Mouse (Mus musculus) kidney, postnatal 14 days (tissue): Measurements from ENCODE around the gene Tie1.
A peak's percentile ranks its signal among the peaks of the same experiment; 100 is the strongest.
"Not testable (repeated sequence)": the region's sequence is repeated elsewhere in the genome, so short reads cannot be mapped to it uniquely, and the experiment has no call there.

ENCODE experiments used
- DNase-seq: peaks from one replicate; pipeline ENCODE4 v3.0.0; 2022; ENCODE audit warnings: mixed read lengths

Gene Tie1

DNA sequence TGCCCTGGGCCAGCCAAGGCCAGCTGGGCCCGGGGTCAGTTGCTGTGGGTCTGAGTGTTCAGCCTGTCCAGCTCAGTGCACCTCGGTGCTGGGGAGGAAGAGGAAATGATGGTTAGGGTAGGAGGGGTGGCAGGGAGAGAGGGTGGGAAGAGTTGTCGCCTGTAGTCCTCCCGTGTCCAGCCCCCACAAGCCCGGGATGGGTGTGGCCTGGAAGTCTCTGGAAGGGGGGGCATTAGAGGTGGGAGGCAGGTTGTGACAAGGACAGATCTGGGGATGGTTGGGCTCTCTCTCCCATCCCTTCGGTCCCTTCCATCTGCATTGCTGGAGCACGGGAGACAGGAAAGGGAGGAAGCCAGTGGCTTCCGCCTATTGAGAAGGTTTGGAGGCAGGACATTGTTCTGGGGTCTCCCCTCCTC is at the start of gene Tie1:
Gene Tie1, minus strand, starts transcription at position 345 of the 416 bp plus-strand sequence.
- peak; percentile 80 for DNase-seq

DNA sequence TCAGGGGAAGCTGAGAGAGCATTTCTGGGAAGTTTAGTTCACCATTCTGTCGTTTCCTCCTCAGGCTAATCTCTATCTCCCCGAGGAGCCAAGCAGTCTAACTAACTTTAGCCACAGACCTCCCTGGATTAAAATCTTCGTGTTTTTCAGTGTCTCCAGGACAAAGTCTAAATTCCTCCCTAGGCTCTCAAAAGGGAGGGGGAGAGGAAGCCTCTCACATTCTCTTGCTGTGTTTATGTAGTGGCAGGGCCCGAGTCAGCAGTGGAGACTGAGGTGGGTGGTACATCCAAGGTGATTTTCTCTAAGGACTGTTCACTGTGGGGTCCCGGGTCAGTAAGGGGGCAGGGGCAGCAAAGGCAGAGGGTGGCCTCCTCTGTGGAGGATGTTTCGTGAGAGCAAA is 47.9 kb upstream of the Tie1 start:
- peak; percentile 62 for DNase-seq

DNA sequence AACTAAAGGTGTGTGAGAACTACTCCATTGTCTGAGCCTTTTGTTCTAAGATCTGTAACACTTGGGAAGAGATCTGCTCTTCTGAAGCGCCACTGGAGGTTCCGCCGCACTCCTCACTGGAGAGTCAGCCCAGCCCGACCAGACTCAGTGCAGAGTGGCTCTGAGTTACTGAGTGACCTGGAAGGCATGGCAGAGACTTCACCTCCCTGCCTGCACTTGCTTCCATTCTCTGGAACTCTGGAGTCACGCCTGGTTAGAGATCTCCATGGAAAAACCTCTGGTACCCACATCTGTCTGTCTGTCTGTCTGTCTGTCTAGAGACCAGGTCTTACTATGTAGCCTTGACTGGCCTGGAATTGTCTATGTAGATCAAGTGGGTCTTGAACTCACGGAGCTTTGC is 45.7 kb upstream of the Tie1 start:
- peak; percentile 58 for DNase-seq

DNA sequence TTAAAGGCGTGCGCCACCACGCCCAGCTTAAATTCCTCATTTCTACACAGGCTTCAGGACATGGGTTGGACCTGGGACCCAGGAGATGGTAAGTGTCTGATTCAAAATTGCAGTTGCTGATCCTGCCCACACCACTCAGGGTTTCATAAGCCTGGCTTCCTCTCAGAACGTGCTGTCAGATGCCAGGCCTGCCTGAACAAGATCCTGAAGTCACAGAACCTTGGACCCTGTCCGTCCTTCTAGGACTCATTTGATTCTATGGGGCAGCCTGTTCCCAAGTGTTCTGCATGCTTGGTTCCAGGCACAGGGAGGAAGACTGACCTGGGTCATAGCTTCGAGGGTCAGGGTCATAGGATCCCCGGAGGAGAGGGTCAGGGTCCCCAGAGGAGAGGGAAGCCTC is 43.7 kb upstream of the Tie1 start:
- peak; percentile 66 for DNase-seq

DNA sequence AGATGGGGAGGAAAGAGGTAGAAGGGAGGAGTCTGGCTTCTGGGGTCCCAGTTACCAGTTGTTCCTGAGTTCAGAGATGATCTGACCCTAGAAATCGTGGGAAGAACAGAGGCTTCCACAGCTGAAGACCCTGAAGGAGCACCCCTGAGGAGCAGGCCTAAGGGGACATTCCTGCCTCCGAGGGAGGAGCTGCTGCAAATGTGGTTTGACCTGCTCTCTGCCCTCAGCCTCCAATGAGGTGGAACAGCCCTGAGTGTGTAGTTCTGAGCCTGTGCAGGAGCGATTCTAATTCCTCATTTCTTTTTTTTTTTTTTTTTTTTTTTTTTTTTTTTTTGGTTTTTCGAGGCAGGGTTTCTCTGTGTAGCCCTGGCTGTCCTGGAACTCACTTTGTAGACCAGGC is 43.3 kb upstream of the Tie1 start:
- DNase-seq, result peak; percentile 71

DNA sequence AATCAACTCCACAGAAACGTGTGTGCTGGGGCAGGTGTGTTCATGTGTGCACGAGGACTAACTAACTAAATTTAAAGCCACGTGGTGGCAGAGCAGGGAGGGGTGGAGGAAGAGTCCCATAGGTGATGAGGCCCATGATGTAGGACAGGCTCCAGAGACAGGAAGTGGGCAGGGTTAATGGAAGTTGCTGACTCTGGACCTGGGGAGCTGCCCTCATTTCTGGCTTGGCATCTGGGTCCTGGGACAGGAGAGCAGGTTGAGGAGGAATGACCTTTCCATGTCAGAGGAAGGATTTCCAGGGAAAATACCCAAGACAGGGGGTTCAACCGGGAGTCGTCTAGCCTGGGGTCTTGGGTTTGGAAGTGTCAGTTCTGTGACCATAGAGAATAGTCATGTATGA is 42.8 kb upstream of the Tie1 start:
- DNase-seq, result no peak

DNA sequence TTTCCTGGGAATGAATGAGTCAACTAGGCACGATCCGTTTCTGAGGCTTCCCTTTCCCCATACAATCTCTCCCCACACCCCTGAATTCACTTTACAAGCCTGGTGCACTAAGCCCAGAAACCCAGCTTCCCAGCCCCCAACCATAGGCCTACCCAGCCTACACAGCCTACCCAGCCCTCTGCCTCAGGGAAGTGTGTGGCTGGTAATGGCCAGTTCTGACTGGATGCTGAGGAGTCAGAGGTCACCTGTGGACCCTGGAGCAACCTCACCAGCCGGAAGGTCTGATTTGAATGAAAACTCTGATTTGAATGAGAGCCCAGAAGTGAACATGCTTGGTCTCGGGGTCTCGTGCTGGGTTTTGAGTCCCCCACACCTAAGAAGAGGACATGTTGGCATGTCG is 37.9 kb upstream of the Tie1 start:
- DNase-seq, result peak; percentile 79

DNA sequence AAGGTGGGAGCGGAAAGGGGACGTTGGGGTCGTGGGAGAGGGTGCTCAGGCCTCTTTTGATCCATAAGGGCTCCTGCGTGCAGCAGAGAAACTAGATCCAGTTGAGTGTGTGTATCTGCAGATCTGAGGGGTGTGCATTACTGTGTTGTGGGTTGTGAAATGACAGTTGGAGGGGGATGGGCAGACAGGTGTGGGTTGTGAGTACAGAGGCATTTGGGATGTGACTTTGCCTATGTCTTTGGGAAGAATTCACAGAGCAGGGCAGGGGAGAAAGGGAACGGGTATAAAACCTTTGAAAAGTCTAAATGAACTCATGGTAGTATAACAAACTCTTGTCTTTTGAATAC is 37.4 kb upstream of the Tie1 start:
- DNase-seq, result no peak

DNA sequence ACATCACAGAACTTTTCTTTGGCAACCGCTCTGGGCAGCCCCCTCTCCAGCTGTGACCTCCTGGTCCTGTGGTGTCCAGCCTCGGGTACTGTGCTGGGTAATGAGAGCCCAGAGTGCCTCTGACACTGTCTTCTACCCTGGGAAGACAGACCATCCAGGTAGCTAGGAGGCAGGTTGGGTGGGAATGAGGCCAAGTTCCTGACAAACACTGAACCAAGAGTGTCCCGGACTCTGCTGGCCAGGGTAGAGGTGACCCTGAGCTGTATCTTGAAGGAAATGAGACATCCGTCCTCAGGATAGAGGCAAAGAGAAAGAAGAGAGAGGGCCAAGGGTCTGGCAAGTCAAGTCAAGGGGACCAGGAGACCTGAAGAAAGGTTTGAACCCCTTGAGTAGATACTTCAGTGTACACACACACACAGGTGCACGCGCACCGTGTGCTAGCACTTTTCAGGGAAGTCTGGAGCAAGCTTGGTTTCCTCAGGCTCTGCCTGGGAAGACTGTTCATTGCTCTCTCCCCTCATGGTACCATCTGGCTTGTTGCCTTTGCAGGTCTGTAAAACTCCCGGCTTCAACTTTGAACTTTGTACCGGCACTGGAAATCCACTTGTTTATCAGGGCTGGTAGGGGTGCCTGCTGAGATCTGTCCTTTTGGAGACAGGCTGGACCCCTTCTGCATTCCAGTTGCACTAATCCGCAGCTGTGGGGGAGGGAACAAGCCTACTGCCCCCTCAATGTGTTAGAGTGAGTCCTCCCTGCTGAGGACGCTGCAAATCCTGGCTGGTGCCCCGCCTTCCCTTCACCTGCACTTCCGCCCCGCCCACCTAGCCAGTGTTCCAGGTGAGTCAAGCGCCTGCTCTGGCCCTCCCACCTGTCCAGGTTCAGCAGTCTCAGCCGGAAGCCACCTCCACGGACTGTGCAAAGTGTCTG is 36.8 kb upstream of the Tie1 start, which contains the start of gene 2610528J11Rik:
Gene 2610528J11Rik, plus strand, starts transcription at position 592 of the 927 bp plus-strand sequence.
- DNase-seq, result peak; percentile 91

DNA sequence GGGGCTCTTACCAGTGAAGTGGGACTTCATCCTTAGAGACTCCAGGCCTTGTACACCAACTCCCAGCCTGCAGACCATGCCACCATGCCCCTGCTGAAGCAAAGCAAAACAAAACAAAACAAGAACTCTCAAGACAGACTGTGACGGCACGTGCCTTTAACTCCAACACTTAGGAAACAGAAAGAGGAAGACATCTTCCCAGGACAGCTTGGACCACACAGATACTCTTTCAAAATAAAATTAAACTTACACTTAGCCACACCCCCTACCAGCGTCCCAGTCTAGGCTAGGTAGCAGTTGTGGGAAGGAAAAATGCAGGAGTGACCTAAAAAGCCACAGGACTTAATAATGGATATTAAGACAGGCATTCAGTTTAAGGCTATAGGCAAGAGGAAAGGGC is 35.9 kb upstream of the Tie1 start:
- DNase-seq, result no peak

DNA sequence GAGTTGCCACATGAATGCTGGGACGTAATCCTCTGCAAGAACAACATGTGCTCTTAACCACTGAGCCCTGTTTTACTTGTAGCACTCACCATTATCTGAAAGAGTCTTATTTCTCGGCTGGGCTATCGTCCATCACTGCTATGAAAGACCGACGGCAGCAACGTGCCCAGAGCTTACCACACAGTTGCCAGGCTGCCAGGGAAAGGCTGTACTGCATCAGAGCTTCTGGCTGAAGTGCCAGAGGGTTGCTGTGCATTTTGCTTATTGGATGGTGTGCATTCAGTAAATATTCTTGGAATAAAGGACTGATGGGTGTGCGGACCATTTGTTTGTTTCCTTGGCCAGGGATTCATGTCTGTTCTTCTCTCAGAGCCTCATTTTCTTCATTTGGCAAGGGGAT is 34.1 kb upstream of the Tie1 start:
- no peak for DNase-seq

DNA sequence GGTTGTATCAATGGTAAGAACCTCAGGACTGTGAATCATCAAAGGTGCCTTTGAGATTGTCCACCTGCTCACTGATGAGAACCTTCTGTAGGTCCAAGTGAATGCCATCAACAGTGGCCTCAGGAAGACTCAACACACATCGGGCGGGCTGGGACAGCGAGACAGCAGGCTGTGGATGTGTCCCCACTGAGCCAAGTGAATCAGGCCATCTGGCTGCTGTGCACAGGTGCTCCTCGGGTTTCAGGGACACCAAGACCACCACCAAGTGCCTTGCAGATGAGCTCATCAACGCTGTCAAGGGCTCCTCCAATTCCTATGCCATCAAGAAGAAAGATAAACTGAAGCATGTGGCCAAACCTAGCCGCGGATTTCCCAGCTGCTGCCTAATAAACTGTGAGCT is 32.4 kb upstream of the Tie1 start:
- DNase-seq, result no peak

DNA sequence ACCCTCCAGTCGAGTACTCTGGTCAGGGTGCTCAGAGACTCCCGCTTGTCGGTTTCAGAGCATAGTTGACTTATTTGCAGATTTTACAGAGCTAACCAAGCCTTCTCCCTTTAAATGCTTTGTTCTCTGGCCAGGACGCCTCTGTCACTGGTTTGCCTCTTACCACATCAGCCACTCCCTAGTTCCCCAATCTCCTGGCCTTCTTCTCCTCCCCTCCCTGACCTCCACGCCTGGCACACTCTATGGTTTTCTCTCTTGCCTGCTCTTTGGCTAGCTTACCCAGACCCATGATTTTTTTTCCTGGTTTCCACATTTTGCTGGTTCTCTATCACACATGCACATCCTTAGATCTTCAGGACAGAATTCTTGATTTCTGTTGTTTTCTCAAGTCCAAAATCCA is 28.3 kb upstream of the Tie1 start:
- DNase-seq, result no peak

DNA sequence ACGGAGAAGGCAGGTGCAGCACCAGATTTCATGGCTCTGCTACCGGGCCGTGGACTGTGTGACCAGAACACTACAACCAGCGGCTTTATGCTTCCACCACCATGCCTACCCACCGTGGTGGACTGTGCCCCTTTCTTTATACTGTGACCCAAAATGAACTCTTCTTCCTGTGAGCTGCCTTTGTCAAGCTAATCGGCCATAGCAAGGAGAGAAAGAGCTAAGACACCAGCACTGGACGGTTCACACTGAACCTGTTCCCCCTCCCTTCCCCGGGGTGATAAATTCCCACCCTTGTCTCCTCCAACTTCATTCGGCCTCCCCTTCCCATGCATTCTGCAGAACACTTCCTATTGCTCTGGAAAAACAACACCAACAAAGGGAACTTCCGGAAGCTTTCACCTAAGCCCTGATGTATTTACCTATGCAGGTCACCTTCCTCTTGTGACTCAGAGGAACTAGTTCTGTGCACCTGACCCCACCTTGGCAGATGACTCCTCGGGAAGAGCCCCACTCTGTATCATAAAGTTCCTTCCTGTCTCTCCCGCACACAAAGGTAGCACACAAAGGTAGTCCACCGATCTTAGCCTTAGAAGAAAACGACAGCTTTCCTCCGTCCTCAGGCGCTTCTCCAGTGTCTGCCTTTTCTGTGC is 27.8 kb upstream of the Tie1 start:
- no peak for DNase-seq

DNA sequence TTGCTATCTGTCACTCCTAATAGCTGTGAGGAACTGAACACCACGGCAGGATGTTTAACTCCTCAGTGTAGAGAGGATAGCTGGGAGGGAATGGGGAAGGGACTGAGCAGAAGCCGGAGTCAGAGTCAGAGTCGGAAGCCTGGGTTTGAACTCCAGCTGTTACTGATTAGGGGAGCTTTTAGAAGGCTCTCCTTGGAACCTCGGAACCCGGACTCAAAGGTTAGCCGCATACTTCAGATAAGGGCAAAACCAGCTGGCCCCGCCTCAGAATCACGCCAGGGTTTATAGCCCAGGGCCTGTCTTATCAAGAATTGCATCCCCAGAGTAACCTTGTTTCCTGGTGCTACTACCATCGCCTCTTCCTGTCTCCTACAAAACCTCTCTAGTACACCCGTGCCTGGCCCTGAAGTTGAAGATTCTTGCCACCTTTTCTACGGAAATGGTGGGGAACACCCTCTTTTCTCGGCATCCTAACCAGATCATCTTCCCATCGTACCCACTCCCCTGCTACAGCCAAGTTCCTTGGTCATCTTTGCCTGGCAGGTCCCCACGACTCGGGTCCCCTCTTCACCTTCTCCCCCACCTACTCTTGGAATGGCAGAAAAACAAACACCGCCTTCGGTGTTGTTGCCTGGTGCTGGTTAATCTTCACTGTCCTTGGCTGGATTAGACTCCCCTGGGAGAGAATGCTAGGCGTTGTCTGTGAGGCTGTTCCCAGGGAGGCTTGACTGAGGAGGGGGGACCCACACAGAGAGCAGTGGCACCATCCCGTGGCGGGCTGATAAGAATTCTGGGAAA is 27.0 kb upstream of the Tie1 start:
- DNase-seq, result peak; percentile 60

DNA sequence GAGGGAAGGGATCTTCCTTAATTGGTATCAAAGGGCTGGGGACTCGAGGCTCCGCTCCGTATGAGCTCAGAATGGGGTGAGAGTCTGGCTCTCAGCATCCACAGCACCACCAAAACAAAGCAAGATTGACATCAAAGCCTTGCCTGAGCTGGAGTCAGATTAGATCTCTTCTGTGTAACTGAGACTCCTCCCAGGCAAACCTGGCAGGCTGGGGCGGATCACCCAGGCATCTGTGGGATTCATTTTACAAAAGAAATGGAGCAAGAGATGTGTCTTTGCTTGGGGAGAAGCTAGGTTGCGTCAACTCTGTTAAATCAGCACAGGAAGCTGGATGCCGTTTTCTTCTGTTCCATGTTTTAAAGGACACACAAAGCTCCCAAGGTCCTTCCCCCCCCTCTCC is 19.2 kb upstream of the Tie1 start:
- no peak for DNase-seq

DNA sequence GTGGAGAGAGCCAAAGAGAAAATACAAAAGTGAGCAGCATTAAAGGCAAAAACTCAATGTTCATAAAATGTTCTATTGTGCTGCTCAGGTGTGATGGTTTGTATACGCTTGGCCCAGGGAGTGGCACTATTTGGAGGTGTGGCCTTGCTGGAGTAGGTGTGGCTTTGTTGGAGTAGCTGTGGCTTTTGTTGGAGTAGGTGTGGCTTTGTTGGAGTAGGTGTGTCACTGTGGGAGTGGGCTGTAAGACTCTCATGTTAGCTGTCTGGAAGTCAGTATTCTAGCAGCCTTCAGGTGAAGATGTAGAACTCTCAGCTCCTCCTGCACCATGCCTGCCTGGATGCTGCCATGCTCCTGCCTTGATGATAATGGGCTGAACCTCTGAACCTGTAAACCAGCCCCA is 17.3 kb upstream of the Tie1 start:
- not testable (repeated sequence) for DNase-seq

DNA sequence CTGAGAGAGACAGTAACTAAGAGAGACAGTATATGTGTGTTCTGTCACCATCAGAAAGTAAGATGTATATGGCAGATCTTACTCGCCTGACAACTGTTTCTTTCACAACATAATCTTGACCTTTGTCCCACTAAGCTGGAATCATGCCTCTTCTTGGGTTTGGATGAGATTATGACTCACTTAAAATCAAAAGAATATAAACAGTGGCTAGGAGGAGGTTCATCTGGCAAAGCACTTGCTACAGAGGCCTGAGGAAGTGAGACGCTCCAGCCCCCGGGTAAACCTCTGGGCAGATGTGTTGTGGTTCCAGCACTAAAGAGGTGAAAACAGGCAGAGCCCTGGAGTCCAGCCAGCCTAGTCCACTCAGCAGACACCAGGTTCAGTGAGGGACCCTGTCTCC is 15.7 kb upstream of the Tie1 start:
- no peak for DNase-seq

DNA sequence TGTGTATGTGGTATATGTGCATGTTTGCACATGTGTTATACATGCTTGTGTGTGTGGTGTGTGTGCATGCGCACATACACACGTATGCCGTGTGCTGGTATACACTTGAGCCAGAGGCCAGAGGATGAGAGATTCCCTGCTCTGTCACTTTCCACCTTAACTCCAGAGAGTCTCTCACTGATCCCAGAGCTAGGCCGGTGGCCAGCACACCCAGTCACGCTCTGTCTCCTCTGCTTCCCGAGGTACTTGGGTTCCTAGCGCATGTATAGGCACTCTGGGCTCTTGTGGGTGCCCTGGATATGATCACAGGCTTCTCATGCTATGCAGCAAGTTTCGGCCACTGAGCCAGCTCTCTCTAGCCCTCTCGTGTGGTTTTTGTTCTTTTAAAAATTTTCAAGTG is 10.9 kb upstream of the Tie1 start:
- peak; percentile 45 for DNase-seq

DNA sequence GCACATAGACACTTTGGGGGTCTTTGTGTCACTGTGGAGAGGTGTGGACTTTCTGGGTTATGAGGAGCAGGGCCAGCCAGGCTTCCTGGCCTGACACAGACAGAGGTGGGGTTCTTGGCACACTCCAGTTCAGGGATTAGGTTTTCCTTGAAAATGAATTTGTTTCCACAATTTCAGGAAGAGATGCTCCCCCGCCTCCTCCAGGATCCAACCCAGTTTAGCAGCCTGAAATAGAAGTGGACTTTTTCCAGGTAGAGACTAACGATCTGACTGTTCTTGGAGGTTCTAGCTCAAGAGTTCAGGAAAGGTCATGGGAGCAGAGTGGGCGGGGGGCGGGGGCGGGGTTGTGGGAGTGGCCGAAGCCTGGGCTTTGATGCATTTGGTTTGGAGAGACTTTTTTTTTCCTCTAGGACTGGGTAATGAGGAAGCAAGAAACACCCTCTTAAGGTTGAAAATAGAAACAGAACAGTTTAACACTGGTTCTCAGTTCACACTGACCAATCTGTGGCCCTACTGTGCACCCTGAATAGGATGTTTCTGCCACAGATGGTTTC is 10.4 kb upstream of the Tie1 start:
- peak; percentile 75 for DNase-seq

DNA sequence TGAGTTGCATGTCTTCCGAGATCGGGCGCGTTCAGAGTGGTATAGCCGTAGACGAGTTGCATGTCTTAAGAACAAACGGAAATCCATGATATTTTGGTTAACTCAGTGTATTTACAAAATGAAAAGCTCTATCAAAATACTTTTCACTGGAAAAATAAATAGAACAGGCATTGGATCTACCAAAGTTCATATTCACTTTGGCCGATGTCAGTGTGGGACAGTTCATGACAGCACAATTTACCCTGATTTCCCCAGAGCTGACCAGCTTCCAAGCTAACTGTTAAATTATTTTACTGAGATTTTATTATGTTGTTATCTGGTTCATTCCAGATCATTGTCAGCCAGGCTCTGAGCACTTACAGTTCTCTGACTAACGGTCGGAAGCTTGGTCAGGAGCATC is 600 bp upstream of the Tie1 start:
- no peak for DNase-seq

DNA sequence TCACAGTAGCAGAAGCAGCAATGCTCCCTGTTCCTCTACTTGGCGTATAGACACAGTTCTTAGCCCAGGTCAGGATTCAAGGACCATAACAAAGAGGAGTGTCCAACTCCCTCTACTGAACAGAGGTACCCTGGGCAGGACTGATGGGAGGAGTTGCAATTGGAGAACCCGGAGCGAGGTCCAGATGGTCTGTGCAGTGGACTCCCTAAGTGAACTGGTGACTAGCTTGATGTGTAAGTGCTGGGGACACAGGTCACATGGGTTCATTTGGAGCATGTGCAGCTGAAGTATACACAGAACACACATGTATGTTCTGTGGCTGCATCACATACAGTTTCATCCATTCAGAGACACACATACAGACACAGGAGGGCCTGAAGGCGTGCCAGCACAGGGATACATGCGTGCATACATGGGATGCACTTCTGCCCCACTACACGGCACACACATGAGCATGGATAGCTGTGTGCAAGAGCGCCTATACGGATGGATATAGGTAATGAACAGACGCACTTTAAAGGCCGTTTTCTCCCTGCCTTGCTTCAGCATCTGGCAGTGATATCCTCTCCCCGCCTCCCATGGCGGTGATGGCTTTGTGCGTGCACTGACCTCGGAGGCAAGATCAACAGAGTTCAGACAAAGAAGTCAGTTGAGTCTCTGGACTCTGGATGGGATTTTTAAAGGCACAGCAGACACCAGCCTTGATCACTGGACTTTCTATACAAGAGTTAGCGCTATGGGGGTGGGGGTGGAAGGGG is 12.9 kb downstream of the Tie1 start:
- DNase-seq, result no peak
